Mouse (Mus musculus): ENCODE results near the gene Tmem179.

Tmem179 gene

DNA sequence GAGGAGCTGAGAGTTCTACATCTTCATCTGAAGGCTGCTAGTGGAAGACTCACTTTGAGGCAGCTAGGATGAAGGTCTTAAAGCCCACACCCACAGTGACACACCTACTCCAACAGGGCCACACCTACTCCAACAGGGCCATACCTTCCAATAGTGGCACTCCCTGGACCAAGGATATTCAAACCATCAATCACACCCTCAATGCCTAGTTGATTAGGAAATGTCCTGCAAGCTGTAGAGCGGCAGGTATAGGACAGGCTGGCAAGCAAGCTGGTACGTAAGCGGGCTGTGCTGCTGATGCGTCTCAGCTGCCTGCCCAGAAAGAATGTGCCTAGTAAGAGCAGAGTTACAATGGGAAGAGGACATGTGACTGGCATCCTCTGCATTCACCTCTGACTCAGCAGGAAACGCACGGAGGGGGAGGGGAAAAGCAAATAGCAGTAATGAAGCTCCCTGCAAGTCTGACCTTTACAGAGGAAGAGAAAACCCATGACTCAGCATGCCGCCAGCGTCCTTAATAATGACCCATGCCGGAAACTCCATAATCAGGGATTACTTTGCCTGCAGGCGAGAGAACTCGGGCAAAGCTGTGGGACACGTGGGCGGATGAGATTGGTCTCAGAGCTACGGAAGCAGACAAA, at the start of gene Tmem179:
Tmem179 (minus strand) TSS at position 51 of the 641 bp plus-strand sequence.
- peak; percentile 85; the same call in 1 of the 2 replicates for TF ChIP-seq GATA4 (IDR thresholded peaks at IDR 0.05; ENCODE audit: insufficient replicate concordance, low read length)

DNA sequence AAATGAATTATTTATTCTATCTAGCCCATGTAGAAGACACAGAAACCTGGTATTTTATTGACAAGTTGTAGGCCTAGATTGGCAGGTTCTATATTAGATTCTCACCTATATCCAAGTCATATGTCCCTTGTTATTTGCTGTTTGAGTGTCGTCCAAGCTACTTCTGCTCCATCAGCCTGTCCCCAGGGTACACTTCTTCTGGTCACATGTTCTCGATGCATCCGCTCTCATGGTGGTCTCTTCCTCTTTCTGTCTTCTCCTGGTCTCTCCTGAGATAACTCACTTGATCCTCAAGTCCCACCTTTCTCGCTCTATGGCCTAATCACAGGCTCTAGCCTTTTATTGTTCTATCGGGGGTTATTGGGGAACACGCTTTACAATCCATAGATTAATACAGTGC, 46.5 kb upstream of the Tmem179 start:
- TF ChIP-seq GATA4 (IDR thresholded peaks at IDR 0.05; ENCODE audit: insufficient replicate concordance, low read length): no peak

- TF ChIP-seq GATA4 (IDR thresholded peaks at IDR 0.05; ENCODE audit: insufficient replicate concordance, low read length): no peak
Observed at GRCm38 (mm10) chr12:112562462-112562861, 45.9 kb upstream of the Tmem179 start.

DNA sequence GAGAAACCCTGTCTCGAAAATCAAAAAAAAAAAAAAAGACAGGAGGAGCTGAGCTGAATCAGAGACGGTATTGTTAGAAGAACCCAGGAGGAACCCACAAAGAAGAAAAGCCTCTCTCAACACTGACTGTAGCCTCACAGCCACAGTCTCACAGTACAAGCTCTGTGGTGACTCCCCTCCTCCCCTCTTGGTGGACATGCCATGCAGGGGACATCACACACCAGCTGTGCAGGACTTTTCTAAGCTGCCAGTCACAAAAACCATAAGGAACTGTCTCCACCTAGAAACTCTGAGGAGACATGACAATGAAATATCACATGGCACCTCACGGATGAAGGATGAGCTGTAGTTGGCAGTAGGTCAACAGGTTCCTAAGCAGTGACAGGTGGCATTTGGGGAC, 44.6 kb upstream of the Tmem179 start:
- TF ChIP-seq GATA4 (IDR thresholded peaks at IDR 0.05; ENCODE audit: insufficient replicate concordance, low read length): no peak

DNA sequence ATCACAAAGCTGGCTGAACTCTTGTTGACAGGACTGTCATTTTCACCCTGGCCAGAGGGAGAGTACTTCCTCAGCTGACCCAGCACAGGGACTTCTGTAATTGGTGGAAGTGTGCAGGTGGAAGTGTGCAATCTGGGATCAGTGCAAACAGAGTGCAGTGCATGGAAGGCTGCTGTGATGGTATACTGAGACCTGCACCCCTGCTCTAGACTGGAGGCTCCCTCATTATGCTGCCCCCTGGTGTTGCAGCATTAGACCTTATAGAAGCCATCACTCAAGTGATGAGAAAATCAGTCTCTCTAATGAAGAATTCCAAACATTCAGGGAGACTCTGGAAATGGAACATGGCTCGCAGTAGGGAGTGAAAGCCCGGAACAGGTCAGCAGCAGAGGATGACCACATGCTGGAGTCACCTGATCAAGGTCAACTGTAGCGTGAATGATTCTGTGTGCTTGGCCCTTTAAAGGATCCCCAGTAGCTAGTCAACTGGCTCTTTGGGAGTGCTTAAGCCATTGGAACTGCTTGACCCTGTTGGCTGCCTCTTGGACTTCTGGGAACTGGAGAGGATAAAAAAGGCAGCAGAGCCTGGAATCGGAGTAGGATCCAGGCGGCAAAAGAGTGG, 43.7 kb upstream of the Tmem179 start:
- TF ChIP-seq GATA4 (IDR thresholded peaks at IDR 0.05; ENCODE audit: insufficient replicate concordance, low read length): no peak

- no peak for TF ChIP-seq GATA4 (IDR thresholded peaks at IDR 0.05; ENCODE audit: insufficient replicate concordance, low read length)
Observed at GRCm38 (mm10) chr12:112559671-112560070, 43.1 kb upstream of the Tmem179 start.

- no peak for TF ChIP-seq GATA4 (IDR thresholded peaks at IDR 0.05; ENCODE audit: insufficient replicate concordance, low read length)
Observed at GRCm38 (mm10) chr12:112559231-112559630, 42.7 kb upstream of the Tmem179 start.

- TF ChIP-seq GATA4 (IDR thresholded peaks at IDR 0.05; ENCODE audit: insufficient replicate concordance, low read length): no peak
Observed at GRCm38 (mm10) chr12:112557219-112557618, 40.7 kb upstream of the Tmem179 start.

- no peak for TF ChIP-seq GATA4 (IDR thresholded peaks at IDR 0.05; ENCODE audit: insufficient replicate concordance, low read length)
Observed at GRCm38 (mm10) chr12:112556531-112557060, 40.0 kb upstream of the Tmem179 start.

- TF ChIP-seq GATA4 (IDR thresholded peaks at IDR 0.05; ENCODE audit: insufficient replicate concordance, low read length): no peak
Observed at GRCm38 (mm10) chr12:112554900-112555299, 38.4 kb upstream of the Tmem179 start.

DNA sequence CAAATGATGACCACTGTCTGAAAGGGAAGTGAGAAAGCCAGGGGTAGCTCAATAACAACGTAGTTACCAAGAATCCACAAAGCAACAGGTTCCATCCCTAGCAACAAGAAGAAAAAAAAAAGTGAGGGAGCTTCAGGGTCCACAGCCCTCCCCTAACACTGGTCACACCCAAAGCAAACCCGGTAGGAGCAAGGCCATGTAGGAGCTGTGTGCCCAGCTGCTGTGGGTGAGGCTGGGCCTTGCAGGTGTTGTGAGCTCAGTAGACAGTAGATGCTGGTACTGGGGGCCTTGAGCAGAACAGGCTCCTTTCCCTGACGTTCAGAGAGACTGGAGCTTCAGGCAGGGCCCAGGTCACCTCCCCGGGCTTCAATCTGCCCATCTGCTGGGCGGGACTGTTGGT, 36.0 kb upstream of the Tmem179 start:
- no peak for TF ChIP-seq GATA4 (IDR thresholded peaks at IDR 0.05; ENCODE audit: insufficient replicate concordance, low read length)

- TF ChIP-seq GATA4 (IDR thresholded peaks at IDR 0.05; ENCODE audit: insufficient replicate concordance, low read length): no peak
Observed at GRCm38 (mm10) chr12:112551861-112552375, 35.4 kb upstream of the Tmem179 start.

- TF ChIP-seq GATA4 (IDR thresholded peaks at IDR 0.05; ENCODE audit: insufficient replicate concordance, low read length): no peak
Observed at GRCm38 (mm10) chr12:112549287-112549686, 32.7 kb upstream of the Tmem179 start.

DNA sequence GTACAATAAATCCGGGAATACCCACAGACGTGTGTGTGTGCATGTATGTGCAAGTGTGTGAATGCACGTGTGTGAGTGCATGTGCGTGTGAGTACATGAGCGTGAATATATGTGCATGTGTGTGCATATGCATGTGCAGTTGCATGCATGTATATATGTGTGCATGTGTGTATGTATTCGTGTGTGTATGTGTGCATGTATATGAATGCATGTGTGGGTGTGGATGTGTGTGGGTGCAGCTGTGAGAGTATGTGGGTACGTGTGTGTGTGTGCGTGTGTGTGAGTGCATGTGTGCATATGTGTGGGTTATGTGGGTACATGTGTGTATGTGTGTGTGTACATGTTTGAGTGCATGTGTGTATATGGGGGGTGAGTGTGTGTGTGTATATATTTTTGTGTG, 29.6 kb upstream of the Tmem179 start:
- TF ChIP-seq GATA4 (IDR thresholded peaks at IDR 0.05; ENCODE audit: insufficient replicate concordance, low read length): no peak

GRCm38 (mm10) chr12:112544946-112545701, 28.6 kb upstream of the Tmem179 start:
- no peak for TF ChIP-seq GATA4 (IDR thresholded peaks at IDR 0.05; ENCODE audit: insufficient replicate concordance, low read length)

DNA sequence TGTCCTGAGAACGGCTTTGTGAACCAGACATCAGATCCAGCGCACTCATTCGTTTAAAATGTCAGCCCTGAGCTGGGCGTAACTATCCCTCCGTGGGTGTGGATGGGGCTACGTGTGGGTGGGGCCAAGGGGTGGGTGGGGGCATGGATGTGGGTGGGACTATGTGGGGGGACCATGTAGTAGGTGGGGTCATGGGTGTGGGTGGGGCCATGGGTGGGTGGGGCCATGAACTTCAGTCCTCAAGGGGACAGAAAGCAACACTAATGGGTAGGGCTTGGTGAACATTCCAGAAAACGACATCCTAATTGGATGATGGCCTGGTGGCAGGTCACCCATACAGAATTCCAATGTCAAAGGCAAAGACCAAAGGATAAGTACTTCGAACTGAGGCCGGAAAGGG, 27.4 kb upstream of the Tmem179 start:
- no peak for TF ChIP-seq GATA4 (IDR thresholded peaks at IDR 0.05; ENCODE audit: insufficient replicate concordance, low read length)
